Mouse (Mus musculus) lung, postnatal 0 days (tissue): ENCODE data around the gene Dnajb12.

Experiments used
- CTCF ChIP-seq: IDR thresholded peaks from 2 replicates; pipeline ENCODE4 v1.5.1; 2016; ENCODE audit warnings: antibody characterized with exemption, mild to moderate bottlenecking
- EP300 ChIP-seq: IDR thresholded peaks from 2 replicates; pipeline ENCODE4 v1.6.1; 2016; ENCODE audit warnings: antibody characterized with exemption, mild to moderate bottlenecking, control low read depth

- TF ChIP-seq CTCF (no peak), EP300 (no peak)
Observed at GRCm38 (mm10) chr10:59841434-59841833, 37.9 kb upstream of the Dnajb12 start.
